Mouse (Mus musculus): ENCODE results near the gene Cfap43.

DNA sequence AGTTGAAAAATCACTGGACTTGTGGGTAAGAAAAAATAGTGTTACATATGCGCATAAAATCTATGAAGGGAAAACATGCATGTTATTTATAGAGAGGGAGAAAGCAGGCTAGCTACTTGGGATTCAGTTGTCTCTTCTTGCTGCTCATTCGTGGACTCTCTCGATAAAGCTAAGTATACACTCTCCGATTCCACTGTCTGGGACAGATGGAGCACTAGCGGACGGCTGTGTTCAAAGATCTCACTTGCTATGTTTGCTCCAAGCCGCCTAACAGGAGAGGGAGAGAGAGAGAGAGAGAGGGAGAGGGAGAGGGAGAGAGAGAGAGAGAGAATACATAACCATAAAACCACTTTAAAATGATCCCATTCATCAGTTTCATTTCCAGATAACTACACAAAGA lies 138.9 kb downstream of the Cfap43 start:
- TF ChIP-seq EP300 (IDR thresholded peaks at IDR 0.05; ENCODE audit: low read length) (no peak), MAZ (IDR thresholded peaks at IDR 0.05; ENCODE audit: low read depth, low read length) (no peak)
